Mouse (Mus musculus): ENCODE measurements around the gene Cyp2e1.

DNA sequence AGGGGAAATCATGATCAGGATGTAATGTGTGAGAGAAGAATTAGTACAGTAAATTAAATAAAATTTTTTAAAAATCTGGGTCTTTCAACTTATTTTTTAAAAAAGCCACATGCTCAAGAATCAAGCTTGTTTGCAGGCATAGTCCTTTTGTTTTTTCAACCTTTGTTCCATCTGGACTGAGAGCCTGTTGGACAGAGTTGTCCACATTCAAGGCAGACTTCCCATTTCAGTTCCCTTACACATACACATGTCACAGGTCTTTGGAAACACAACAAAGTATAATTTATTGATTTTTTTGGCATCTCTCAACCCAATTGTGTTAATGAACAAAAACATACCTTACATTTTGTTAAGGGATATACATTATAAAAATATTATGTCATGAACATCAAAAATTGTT is 9.0 kb upstream of the Cyp2e1 start:
- TF ChIP-seq CTCF (IDR thresholded peaks at IDR 0.05; ENCODE audit: insufficient read depth, low read depth, low read length), result no peak
- no peak for TF ChIP-seq POLR2A (IDR thresholded peaks at IDR 0.05; ENCODE audit: insufficient read depth, low read depth, low read length)

Data from olfactory bulb, adult 2 months (tissue).